Mouse (Mus musculus): ENCODE measurements around the gene Myh1. TPM values are rescaled to one million over a fixed set of nuclear protein-coding genes. Genes with fewer than 3 reads are reported as not detected.

Myh1 gene
- 0.06 and 0.24 TPM in 2 replicates for polyA plus RNA-seq (2015; fragmentation: Nextera tagmentation; extraction: Ambion mirVana)

DNA sequence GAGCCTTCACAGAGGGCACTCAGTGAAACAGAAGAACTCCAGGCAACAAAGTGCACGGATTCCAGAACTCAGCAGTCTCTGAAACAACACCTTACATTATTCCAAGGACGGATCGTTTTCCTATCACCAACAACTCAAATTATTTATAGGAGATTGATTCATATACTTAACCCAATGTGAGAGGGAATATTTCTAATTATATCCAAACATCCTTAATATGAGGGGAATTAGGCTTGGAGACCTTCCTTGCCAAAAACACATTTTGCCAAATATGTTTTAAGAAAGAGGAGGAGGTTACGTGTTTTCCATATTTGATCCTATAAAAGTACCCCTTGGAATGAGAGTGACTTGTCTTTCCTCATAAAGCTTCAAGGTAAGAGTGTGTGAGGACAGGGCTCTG lies at the start of gene Myh1:
Gene Myh1 (plus strand): TSS at position 301 of the 400 bp plus-strand sequence.
- no peaks in the 10 kb centered on the region for H3K4me1 ChIP-seq (ENCODE audit: control insufficient read depth, insufficient read depth, low read length)
- no peak for ATAC-seq
- H3K9ac ChIP-seq (ENCODE audit: low read depth, low read length) = no peak within 1 kb of the TSS
- 79% methylated on average over 4 of the region's 4 CpGs for WGBS
- no peaks in the 10 kb centered on the region for H3K27me3 ChIP-seq (ENCODE audit: control insufficient read depth, insufficient read depth, low read depth, low read length)
- no peaks in the 10 kb centered on the region for H3K9me3 ChIP-seq (replicated peaks; ENCODE audit: control insufficient read depth, low read length, poor library complexity, severe bottlenecking)
- no peak within 1 kb of the TSS for H3K4me3 ChIP-seq (ENCODE audit: low read depth, low read length)
- H3K27ac ChIP-seq (ENCODE audit: low read length) = no peak within 1 kb of the TSS
- no peaks in the 10 kb centered on the region for H3K36me3 ChIP-seq (ENCODE audit: control insufficient read depth, insufficient read depth, low read length)
- H3K4me2 ChIP-seq (ENCODE audit: low read length) = no peak within 1 kb of the TSS

- Histone ChIP-seq H3K27me3 (ENCODE audit: control insufficient read depth, insufficient read depth, low read depth, low read length) (no peaks in the 10 kb centered on the region), H3K4me1 (ENCODE audit: control insufficient read depth, insufficient read depth, low read length) (peaks cover 6% of the 10 kb centered on the region; the same call in 1 of the 2 replicates), H3K9ac (ENCODE audit: low read depth, low read length) (no peak overlapping the region), H3K9me3 (replicated peaks; ENCODE audit: control insufficient read depth, low read length, poor library complexity, severe bottlenecking) (no peaks in the 10 kb centered on the region), H3K4me3 (ENCODE audit: low read depth, low read length) (no peak overlapping the region), H3K4me2 (ENCODE audit: low read length) (no peak overlapping the region), H3K27ac (ENCODE audit: low read length) (no peak overlapping the region), H3K36me3 (ENCODE audit: control insufficient read depth, insufficient read depth, low read length) (no peaks in the 10 kb centered on the region)
- WGBS = 89% methylated on average over 2 of the region's 2 CpGs
- ATAC-seq = no peak
Measured at GRCm38 (mm10) chr11:67150237-67150636, 49.6 kb upstream of the Myh1 start.

- H3K36me3 ChIP-seq (ENCODE audit: control insufficient read depth, insufficient read depth, low read length) = no peaks in the 10 kb centered on the region
- peaks cover 6% of the 10 kb centered on the region; the same call in 1 of the 2 replicates for H3K4me1 ChIP-seq (ENCODE audit: control insufficient read depth, insufficient read depth, low read length)
- 79% methylated on average over 3 of the region's 3 CpGs for WGBS
- H3K9me3 ChIP-seq (replicated peaks; ENCODE audit: control insufficient read depth, low read length, poor library complexity, severe bottlenecking) = no peaks in the 10 kb centered on the region
- ATAC-seq = no peak
- no peaks in the 10 kb centered on the region for H3K27me3 ChIP-seq (ENCODE audit: control insufficient read depth, insufficient read depth, low read depth, low read length)
- H3K4me3 ChIP-seq (ENCODE audit: low read depth, low read length) = no peak overlapping the region
- H3K9ac ChIP-seq (ENCODE audit: low read depth, low read length) = no peak overlapping the region
- H3K4me2 ChIP-seq (ENCODE audit: low read length) = no peak overlapping the region
- no peak overlapping the region for H3K27ac ChIP-seq (ENCODE audit: low read length)
Measured at GRCm38 (mm10) chr11:67151159-67151558, 48.7 kb upstream of the Myh1 start.

DNA sequence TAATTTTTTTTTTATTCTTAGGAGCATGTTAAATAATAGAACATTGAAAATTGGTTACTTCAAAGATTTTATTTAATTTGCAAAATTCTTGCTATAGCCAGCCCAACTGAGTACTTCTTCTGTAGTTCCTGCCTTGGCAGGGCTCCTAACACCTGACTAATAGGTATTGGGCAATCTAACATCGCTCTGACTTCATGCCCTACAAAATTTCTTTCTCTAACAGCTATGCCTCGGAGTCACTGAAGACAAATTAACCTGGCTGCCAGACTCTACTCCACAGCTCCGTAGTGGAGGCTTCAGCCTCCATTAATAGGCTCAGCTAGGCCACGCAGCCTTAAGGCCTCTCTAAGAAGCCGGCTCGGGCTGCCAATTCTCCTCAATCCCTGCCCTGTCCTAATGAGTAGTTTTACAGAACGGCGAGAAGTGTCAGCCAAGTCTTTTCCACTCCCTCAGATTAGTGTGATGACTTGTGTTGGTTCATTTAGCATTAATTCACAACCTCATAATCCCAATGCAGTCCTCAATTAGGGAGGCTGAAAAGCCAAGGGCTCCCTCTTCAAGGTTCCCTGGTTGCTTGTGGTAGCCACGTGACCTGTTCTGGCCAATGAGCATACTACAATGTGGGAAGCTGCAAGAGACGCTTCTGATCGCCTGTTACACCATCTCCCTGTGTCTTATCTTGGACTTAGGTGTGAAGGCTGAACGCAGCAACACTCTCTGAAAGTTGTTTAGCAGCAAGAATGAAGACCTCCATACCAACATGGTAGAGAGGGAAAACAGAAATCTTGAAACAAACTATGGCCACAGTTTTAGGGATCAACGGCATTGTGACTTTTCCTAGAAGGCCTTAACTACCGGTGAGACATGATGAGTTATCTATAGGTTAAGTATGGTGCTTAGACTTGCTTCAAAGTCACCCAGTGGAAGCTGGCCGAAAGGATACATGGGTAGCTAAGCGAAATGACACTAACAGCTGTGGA lies 47.9 kb upstream of the Myh1 start:
- no peaks in the 10 kb centered on the region for H3K27me3 ChIP-seq (ENCODE audit: control insufficient read depth, insufficient read depth, low read depth, low read length)
- no peak overlapping the region for H3K27ac ChIP-seq (ENCODE audit: low read length)
- H3K4me1 ChIP-seq (ENCODE audit: control insufficient read depth, insufficient read depth, low read length) = peaks cover 6% of the 10 kb centered on the region; the same call in 1 of the 2 replicates
- H3K4me2 ChIP-seq (ENCODE audit: low read length) = no peak overlapping the region
- H3K9ac ChIP-seq (ENCODE audit: low read depth, low read length) = no peak overlapping the region
- no peak for ATAC-seq
- no peak overlapping the region for H3K4me3 ChIP-seq (ENCODE audit: low read depth, low read length)
- H3K9me3 ChIP-seq (replicated peaks; ENCODE audit: control insufficient read depth, low read length, poor library complexity, severe bottlenecking) = no peaks in the 10 kb centered on the region
- no peaks in the 10 kb centered on the region for H3K36me3 ChIP-seq (ENCODE audit: control insufficient read depth, insufficient read depth, low read length)
- 77% methylated on average over 16 of the region's 16 CpGs for WGBS

DNA sequence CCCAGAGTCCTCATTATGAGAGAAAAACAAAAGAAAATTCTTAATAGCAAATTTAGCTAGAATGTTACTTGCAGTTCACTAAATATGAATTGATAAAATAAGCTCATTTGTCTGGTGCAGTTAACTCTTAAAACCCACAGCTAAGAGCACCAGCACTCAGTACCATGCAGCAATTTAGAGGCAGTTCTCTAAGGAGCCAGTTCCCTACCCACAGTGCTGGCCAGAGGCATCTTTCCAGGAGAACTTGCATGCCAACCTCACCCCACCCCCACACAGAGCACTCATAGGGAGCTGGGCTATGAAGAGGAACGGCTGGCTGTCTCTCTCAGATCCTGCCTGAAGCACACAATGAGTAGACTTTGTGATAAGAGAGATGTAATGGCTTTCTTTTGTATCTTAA lies 46.7 kb upstream of the Myh1 start:
- Histone ChIP-seq H3K36me3 (ENCODE audit: control insufficient read depth, insufficient read depth, low read length) (no peaks in the 10 kb centered on the region), H3K9me3 (replicated peaks; ENCODE audit: control insufficient read depth, low read length, poor library complexity, severe bottlenecking) (no peaks in the 10 kb centered on the region), H3K9ac (ENCODE audit: low read depth, low read length) (no peak overlapping the region), H3K4me2 (ENCODE audit: low read length) (no peak overlapping the region), H3K4me1 (ENCODE audit: control insufficient read depth, insufficient read depth, low read length) (peaks cover 6% of the 10 kb centered on the region; the same call in 1 of the 2 replicates), H3K4me3 (ENCODE audit: low read depth, low read length) (no peak overlapping the region), H3K27ac (ENCODE audit: low read length) (no peak overlapping the region), H3K27me3 (ENCODE audit: control insufficient read depth, insufficient read depth, low read depth, low read length) (no peaks in the 10 kb centered on the region)
- 11% methylated on average over 1 of the region's 1 CpGs for WGBS
- no peak for ATAC-seq

DNA sequence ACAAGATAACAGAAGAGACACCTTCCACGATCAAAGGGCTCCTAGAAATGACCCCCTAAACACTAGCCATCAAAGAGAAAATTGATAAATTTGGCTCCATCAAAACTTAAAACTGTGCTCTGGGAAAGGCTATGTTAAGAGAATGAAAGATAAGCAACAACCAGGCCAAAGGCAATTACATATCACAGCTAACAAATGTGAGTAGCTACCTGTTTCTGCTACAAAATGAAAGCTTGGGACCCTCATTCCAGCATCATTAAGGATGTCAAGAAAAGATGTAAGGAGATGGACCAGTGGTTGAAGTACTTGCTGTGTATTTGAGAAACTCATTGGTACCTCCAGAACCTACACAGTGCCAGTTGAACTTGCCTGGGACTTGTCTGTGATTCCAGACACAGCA lies 46.0 kb upstream of the Myh1 start:
- no peak for ATAC-seq
- Histone ChIP-seq H3K27ac (ENCODE audit: low read length) (no peak overlapping the region), H3K27me3 (ENCODE audit: control insufficient read depth, insufficient read depth, low read depth, low read length) (no peaks in the 10 kb centered on the region), H3K4me2 (ENCODE audit: low read length) (no peak overlapping the region), H3K36me3 (ENCODE audit: control insufficient read depth, insufficient read depth, low read length) (no peaks in the 10 kb centered on the region), H3K9me3 (replicated peaks; ENCODE audit: control insufficient read depth, low read length, poor library complexity, severe bottlenecking) (no peaks in the 10 kb centered on the region), H3K4me1 (ENCODE audit: control insufficient read depth, insufficient read depth, low read length) (peaks cover 6% of the 10 kb centered on the region; the same call in 1 of the 2 replicates), H3K4me3 (ENCODE audit: low read depth, low read length) (no peak overlapping the region), H3K9ac (ENCODE audit: low read depth, low read length) (no peak overlapping the region)
- whole genome bisulfite sequencing = 59% methylated on average over 1 of the region's 1 CpGs

DNA sequence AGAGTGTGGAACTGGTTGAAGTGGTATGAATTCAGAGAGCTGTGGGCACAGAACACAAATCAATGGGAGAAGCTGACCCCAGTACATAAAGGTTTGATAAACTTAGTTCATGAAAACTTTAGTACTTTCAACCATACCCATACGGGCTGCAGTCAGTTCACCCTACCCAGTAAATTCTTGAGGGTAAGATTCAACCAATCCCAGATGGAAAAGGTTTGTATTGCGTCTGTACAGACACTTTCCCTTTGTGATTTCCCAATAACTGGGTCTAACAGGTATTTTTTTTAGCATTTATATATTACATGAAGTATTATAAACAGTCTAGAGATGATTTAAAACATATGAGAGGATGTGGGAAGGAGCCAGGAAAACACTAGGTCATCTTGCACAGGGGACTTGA lies 44.2 kb upstream of the Myh1 start:
- no peaks in the 10 kb centered on the region for H3K36me3 ChIP-seq (ENCODE audit: control insufficient read depth, insufficient read depth, low read length)
- no peak overlapping the region for H3K4me2 ChIP-seq (ENCODE audit: low read length)
- WGBS = 91% methylated on average over 2 of the region's 2 CpGs
- no peak for ATAC-seq
- H3K27ac ChIP-seq (ENCODE audit: low read length) = no peak overlapping the region
- H3K9me3 ChIP-seq (replicated peaks; ENCODE audit: control insufficient read depth, low read length, poor library complexity, severe bottlenecking) = no peaks in the 10 kb centered on the region
- no peaks in the 10 kb centered on the region for H3K27me3 ChIP-seq (ENCODE audit: control insufficient read depth, insufficient read depth, low read depth, low read length)
- H3K4me3 ChIP-seq (ENCODE audit: low read depth, low read length) = no peak overlapping the region
- peaks cover 6% of the 10 kb centered on the region; the same call in 1 of the 2 replicates for H3K4me1 ChIP-seq (ENCODE audit: control insufficient read depth, insufficient read depth, low read length)
- no peak overlapping the region for H3K9ac ChIP-seq (ENCODE audit: low read depth, low read length)

- no peak for ATAC-seq
- Histone ChIP-seq H3K9me3 (replicated peaks; ENCODE audit: control insufficient read depth, low read length, poor library complexity, severe bottlenecking) (no peaks in the 10 kb centered on the region), H3K36me3 (ENCODE audit: control insufficient read depth, insufficient read depth, low read length) (no peaks in the 10 kb centered on the region), H3K4me3 (ENCODE audit: low read depth, low read length) (no peak overlapping the region), H3K4me2 (ENCODE audit: low read length) (no peak overlapping the region), H3K9ac (ENCODE audit: low read depth, low read length) (no peak overlapping the region), H3K4me1 (ENCODE audit: control insufficient read depth, insufficient read depth, low read length) (no peaks in the 10 kb centered on the region), H3K27me3 (ENCODE audit: control insufficient read depth, insufficient read depth, low read depth, low read length) (no peaks in the 10 kb centered on the region), H3K27ac (ENCODE audit: low read length) (no peak overlapping the region)
- WGBS = 91% methylated on average over 3 of the region's 3 CpGs
Measured at GRCm38 (mm10) chr11:67160131-67160530, 39.7 kb upstream of the Myh1 start.

DNA sequence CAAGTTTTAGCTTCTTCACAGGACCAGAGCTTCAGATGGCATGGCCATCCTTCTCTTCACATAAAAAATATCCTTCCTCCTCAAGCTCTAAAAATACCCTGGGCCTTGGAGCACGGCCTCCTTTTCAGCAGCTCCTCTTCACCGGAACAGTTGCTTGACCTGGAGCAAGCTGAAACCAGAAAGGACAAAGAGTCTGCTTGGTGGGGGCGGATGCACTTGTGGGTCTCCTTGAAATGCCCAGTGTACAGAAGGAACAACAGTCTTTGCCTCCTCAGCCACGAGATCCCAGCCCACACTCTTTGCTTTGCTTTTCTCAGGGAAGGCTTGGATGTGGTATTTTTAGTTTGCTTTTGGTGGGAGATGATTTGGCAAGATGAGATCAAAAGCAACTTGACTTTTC lies 36.2 kb upstream of the Myh1 start:
- Histone ChIP-seq H3K27ac (ENCODE audit: low read length) (no peak overlapping the region), H3K4me1 (ENCODE audit: control insufficient read depth, insufficient read depth, low read length) (no peaks in the 10 kb centered on the region), H3K9me3 (replicated peaks; ENCODE audit: control insufficient read depth, low read length, poor library complexity, severe bottlenecking) (no peaks in the 10 kb centered on the region), H3K27me3 (ENCODE audit: control insufficient read depth, insufficient read depth, low read depth, low read length) (no peaks in the 10 kb centered on the region), H3K4me3 (ENCODE audit: low read depth, low read length) (no peak overlapping the region), H3K36me3 (ENCODE audit: control insufficient read depth, insufficient read depth, low read length) (no peaks in the 10 kb centered on the region), H3K9ac (ENCODE audit: low read depth, low read length) (no peak overlapping the region), H3K4me2 (ENCODE audit: low read length) (no peak overlapping the region)
- WGBS = 76% methylated on average over 4 of the region's 4 CpGs
- ATAC-seq = no peak
